Mouse (Mus musculus) lung, adult 2 months (tissue): Measurements from ENCODE around the gene Nfkb2. TPM values are rescaled to one million over a fixed set of nuclear protein-coding genes. Genes with fewer than 3 reads are reported as not detected.
A peak's percentile ranks its signal among the peaks of the same experiment; 100 is the strongest.

Experiments used
- DNase-seq: peaks from one replicate; pipeline ENCODE4 v3.0.0; 2022
- H3K4me1 ChIP-seq: fragments of 200-500 bp; 2 replicates; pipeline ENCODE4 v1.6.1; 2011; ENCODE audit warnings: low read length; ENCODE audit not compliant: control insufficient read depth, insufficient read depth
- H3K4me3 ChIP-seq: fragments of 200-500 bp; replicated peaks from 2 replicates; pipeline ENCODE3; 2011; ENCODE audit warnings: low read depth, mild to moderate bottlenecking, control low read depth, low read length; ENCODE audit errors: extremely low read depth
- CTCF ChIP-seq: fragments of 200-500 bp; IDR thresholded peaks from 2 replicates; pipeline ENCODE4 v1.5.1; 2011; ENCODE audit warnings: mild to moderate bottlenecking, low read length, control low read depth; ENCODE audit not compliant: insufficient read depth
- POLR2A ChIP-seq: fragments of 200-500 bp; IDR thresholded peaks from 2 replicates; pipeline ENCODE4 v1.6.1; 2011; ENCODE audit warnings: low read depth, mild to moderate bottlenecking, control low read depth, low read length, borderline replicate concordance; ENCODE audit errors: extremely low read depth
- WGBS: fragments of 180-500 bp; shearing (Covaris S2); methylation state at CpG from one replicate; pipeline ENCODE4 v1.1.7; 2018; 5-methylcytosine and 5-hydroxymethylcytosine counted together
- polyA plus RNA-seq: library from polyadenylated mRNA; depleted of rRNA; stranded (reverse); fragments of >200 nt; gene quantifications from 2 replicates; pipeline ENCODE4 v1.2.3, GENCODE M21; 2012; rRNA removed

The Nfkb2 gene
- polyA plus RNA-seq, 1 experiment: 60.6 TPM

DNA sequence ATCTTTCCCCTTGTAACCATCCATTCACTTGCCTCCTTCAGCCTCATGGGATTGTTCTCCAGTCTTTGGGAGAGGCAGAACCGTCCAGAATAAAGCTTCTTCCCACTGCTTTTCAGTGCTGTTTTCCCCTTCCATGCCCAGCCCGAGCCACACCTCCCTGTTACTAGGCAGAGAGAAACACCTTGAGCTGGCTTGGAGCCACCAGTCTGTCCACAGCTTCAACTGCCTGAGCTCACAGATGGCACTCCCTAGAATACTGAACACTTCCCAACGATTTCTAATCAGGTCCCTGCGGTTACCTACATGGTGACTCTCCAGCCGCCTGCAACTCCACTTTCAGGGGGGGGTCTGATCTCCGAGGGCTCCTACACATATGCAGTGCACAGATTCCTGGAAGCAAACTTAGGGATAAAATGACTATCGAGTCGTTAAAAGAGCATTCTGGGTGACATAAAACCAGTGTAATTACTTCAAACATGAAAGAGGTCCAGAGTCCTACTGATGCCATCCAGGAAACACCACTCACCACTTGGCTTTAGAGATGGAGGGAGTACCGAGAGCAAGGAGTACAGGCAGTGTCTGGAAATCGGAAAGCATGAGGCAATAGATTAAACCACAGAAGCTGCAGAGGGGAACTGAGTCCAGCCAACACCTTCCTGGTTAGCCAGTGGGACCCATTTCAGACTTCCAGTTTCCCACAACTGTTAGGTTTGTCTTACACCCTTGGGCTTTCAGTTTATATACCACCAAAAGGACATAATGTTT, 46.2 kb downstream of the Nfkb2 start, which contains the start of gene 2310034G01Rik:
TSS of gene 2310034G01Rik (minus strand) at position 135 of the 765 bp plus-strand sequence.
- 48% methylated on average over 10 of the region's 10 CpGs for WGBS
- Histone ChIP-seq H3K4me3 (peak within 1 kb of the TSS; percentile 56), H3K4me1 (peaks cover 3% of the 10 kb centered on the region; the same call in 1 of the 2 replicates)
- TF ChIP-seq CTCF: no peak
- no peak for TF ChIP-seq POLR2A
- peak; percentile 40 for DNase-seq

DNA sequence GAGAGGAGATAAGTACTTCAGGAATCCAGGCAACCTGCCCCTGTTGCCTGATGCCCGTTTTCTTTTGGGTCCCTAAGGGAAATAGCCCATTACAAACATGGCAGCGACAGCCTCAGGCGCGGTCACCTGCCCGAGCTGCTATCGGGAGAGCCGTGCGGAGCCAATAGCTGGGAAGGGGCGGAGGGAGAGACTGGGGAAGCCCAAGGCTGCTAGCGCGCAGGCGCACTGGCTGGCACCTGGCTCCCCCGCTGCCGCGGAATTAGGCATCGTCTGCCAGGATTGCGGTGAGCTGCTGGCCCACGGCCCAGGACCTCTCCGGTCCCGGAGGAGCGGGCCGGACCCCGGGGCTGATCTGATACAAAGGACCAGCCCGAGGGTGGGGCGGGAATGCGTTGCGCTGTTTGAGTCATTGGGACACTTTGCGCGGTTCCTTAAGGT, 52.6 kb downstream of the Nfkb2 start:
- Histone ChIP-seq H3K4me1 (peaks cover 3% of the 10 kb centered on the region; the same call in 1 of the 2 replicates), H3K4me3 (peak overlapping the region; percentile 48)
- peak; percentile 86 for DNase-seq
- 2% methylated on average over 29 of the region's 29 CpGs for WGBS
- peak; percentile 16; the same call in 1 of the 2 replicates for TF ChIP-seq POLR2A
- TF ChIP-seq CTCF: no peak

DNA sequence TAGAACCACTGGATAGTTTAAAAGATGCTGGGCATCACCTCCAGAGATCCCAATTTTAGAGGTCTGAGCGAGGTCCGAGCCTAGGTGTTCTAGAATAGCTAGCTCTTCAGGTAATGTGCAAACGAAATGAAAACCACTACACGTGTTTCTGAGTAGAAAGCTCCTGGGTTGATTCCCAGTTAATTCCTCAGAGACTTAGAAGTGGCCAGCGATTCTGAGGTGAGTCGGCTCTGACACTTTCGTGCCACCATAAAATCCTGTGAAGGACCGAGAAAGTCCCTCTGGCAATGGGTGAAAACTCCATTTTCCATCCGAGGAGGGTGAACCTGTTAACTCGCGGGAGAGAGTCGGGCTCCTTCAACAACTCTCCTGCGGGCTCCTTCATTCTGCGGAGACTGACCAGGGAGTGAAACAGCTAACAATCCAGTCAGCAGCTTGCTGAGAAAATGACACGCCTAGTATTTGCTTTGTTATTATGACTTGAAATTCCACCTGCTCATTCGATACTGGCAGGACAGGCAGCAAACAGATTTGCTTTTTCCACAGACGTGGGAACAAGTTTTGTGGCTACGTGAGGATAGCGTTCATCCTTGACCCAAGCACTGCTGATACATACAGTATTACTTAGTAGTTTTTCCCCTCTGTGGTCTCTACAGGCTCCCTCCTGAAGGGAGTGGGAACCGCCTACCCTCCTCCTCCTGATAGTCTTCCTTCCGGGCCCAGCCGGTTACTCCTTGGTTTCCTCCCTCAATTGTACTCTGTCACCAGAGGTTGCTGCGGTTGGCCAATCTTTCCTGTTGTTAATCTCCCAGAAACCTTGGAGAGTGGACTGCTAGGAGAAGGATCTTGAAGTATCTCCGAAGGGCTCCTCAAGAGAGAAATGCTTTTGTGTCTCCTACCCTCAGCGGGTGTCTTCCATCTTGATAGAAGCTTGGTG, 53.5 kb downstream of the Nfkb2 start:
- Histone ChIP-seq H3K4me3 (no peak overlapping the region), H3K4me1 (peaks cover 3% of the 10 kb centered on the region; the same call in 1 of the 2 replicates)
- 12% methylated on average over 25 of the region's 25 CpGs for WGBS
- TF ChIP-seq POLR2A (no peak), CTCF (no peak)
- DNase-seq: peak; percentile 46

DNA sequence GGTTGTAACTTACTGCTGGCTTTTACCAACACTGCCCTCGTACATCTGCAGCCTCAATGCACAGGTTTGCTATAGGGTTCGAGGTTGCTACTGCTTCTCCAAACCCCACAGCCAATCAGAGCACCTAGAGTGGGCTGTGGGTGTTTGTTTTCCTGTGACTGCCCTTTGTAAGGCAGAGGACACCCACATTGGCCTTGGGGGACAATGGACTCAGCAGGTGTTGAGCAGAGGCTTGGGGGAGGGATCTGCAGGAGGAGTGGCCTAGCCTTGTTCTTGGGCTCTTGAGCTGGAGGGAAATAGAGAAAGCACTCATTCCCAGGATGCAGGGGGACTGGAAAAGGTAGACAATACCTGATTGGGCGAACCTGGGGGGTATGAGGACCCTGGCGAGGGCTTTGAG, 54.3 kb downstream of the Nfkb2 start:
- TF ChIP-seq POLR2A: no peak
- TF ChIP-seq CTCF: no peak
- 62% methylated on average over 4 of the region's 4 CpGs for WGBS

More for the DNA sequence above, 54.3 kb downstream of the Nfkb2 start:
- peaks cover 3% of the 10 kb centered on the region; the same call in 1 of the 2 replicates for H3K4me1 ChIP-seq
- no peak for DNase-seq
- no peak overlapping the region for H3K4me3 ChIP-seq

Other genes starting within 250 kb of the Nfkb2 start
- 7.4 and 9.8 TPM in 2 replicates for gene Nolc1, start 228.5 kb upstream of the Nfkb2 start, polyA plus RNA-seq
- gene Elovl3, start 172.4 kb upstream of the Nfkb2 start, polyA plus RNA-seq: 1.3 TPM in 1 of 2 replicates, not detected in the other
- gene Pitx3, start 156.0 kb upstream of the Nfkb2 start, polyA plus RNA-seq: 0.86 TPM in 1 of 2 replicates, not detected in the other
- gene Gbf1, start 151.8 kb upstream of the Nfkb2 start, polyA plus RNA-seq: 80.6 and 94.9 TPM in 2 replicates
- gene Psd, start 22.8 kb downstream of the Nfkb2 start, polyA plus RNA-seq: 2.3 and 2.4 TPM in 2 replicates
- gene Fbxl15, start 23.9 kb downstream of the Nfkb2 start, polyA plus RNA-seq: 10.7 and 15.5 TPM in 2 replicates
- 47.1 and 53.9 TPM in 2 replicates for gene Cuedc2, start 34.4 kb downstream of the Nfkb2 start, polyA plus RNA-seq
- 26.5 and 27.1 TPM in 2 replicates for gene Mfsd13a, start 36.8 kb downstream of the Nfkb2 start, polyA plus RNA-seq
- gene 2310034G01Rik, start 46.0 kb downstream of the Nfkb2 start, polyA plus RNA-seq: 6.8 and 10.1 TPM in 2 replicates
- gene Actr1a, start 91.4 kb downstream of the Nfkb2 start, polyA plus RNA-seq: 85.4 and 112 TPM in 2 replicates
- 17.5 and 18.0 TPM in 2 replicates for gene Sufu, start 92.6 kb downstream of the Nfkb2 start, polyA plus RNA-seq
- 87.2 and 115 TPM in 2 replicates for gene Trim8, start 197.4 kb downstream of the Nfkb2 start, polyA plus RNA-seq